Mouse (Mus musculus) heart, postnatal 36 days (tissue): ENCODE measurements at regions not wholly inside any gene's neighbourhood (a gene's known extent, or its start where the extent isn't known, plus 50 kb on each side); places are given as distances from the start of the nearest gene placed in this dataset.

Experiments used
- DNase-seq, 2 experiments: peaks; one replicate each; pipeline ENCODE4 v3.0.0; 2021 to 2022
- intact Hi-C: fragments of 180-260 bp; cut with DNase I; formaldehyde crosslinking; loops from one replicate; pipeline ENCODE4 v1.15.1; 2025

DNA sequence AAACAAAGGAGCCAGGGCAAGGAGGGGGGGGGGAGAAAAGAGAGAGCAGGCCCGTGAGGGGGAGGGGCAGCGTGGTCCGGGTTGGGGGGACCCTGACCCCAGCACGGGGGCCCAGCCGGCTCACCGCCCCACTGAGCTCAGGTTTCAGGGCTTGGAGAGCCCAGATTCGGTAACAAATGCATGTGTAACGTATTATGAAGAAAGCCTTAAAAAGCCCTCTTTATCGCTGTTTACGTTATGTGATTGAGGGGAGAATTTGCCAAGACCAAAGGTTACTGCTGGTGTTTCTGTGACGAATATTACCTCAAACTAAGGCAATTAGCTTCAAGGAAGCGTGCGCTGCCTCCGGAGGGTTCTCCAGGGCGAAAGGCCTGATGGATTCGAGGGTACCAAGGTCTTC, 54.2 kb downstream of the Barx1 start:
- intact Hi-C loops = no loop called here

DNA sequence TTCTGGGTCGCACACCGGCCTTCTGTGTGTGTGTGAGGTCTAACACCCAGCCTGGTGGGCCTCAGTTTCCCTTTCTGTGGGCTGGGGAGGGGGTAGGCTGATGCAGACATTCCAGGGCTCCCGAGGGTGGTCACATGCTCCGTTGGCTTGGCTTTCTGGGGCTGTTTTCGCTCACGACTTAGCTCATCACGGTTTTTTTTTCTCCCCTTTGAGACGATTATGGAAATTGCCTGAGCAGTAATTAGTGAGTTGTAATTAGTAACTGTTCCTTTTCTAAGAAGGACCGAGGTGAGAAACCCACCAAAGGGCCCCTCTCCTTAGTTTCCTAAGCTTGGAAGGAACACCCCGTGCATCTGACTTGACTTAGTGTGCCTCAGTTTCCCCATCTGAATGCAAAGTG, 54.7 kb downstream of the Barx1 start:
- intact Hi-C loops = no loop called here

More for the DNA sequence above, 54.2 kb downstream of the Barx1 start:
- no peak for DNase-seq

DNA sequence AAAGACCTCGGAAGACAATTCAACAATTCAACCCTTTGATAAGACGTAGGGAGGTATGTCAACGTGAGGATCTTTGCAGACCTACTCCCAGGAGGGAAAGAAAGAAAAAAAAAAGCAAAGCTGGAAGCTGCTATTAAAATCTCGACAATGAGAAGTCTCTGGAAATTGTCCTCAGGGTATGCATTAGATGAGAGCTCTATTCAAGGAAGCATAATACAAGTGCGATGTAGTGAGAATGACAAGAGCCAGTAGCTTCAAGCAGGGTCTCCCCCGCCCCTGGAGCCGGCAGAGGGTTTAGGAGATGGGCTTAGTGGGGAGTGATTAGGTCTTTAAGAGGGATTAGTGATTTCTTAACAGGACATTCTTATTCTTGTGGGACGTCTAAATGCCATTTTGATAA, 60.9 kb downstream of the Barx1 start:
- intact Hi-C loops = no loop called here
- no peak for DNase-seq

More for the DNA sequence above, 54.7 kb downstream of the Barx1 start:
- no peak for DNase-seq

DNA sequence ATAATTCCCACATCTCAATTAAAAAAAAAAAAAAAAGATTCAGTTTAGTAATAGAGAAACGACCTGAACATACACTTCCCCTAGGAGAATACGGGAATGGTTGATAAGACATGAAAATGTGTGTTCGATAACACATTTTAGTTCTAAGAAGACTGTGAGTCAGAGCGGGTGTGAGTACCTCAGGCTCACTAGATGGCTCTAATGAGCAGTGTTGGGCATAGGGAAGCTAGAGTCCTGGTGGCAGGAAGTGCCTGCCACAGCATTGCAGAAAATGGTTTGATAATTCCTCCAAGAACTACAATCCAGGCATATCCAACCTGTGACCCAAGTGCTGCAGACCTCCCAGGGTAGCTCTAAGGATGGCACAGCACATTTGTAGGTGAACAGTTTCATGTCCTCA, 63.6 kb downstream of the Barx1 start:
- DNase-seq = no peak

DNA sequence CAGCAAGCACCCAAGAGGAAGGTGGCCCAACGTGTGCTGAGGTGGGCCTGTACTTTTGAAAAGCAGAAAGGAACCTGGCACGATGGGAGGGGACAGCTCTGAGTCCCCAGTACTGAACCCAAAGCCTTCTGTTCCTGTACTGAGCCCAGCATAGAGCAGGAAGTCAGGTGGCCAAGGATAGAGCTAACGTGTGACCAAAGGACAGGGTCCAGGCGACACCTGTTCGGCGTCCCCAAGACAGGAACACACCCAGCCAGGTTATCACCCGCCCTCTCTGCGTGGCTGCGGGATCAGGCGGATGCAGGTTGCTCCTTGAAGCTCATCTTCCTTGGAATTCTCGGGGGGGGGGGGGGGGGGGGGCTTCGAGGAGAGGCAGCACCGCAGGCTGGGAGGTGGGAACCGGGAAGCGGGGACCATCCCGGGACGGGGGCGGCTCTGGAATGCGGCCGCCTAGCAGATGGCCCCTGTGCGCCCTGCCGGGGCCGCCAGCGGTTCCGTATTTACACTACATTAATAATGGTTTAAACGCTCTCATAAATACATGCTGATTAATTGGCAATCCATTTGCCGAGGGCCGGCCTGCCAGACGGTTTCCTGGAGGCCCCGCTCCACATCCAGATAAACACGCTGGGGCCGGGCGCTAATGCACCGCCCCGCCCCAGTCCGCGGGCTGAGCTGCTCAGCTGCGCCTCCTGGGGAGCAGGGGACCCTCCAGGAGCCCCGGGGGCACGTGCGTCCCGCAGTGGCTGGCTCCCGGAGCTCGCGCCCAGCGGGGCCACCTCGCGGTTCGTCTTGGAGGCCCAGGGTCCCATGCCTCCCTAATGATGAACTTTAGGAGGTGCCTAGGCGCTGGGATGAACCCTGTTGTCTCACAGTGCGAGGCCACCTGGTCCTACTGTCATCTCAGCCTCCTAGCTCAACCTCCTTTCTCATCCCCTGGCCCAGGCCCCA, 68.5 kb downstream of the Barx1 start:
- intact Hi-C loops = loop anchor here (5.0 kb wide), 2 partner anchors 71 to 266 kb away; no protein-coding TSS in a partner anchor
- DNase-seq = peak; percentile 10 to 17

More for the DNA sequence above, 63.6 kb downstream of the Barx1 start:
- intact Hi-C loops = no loop called here

DNA sequence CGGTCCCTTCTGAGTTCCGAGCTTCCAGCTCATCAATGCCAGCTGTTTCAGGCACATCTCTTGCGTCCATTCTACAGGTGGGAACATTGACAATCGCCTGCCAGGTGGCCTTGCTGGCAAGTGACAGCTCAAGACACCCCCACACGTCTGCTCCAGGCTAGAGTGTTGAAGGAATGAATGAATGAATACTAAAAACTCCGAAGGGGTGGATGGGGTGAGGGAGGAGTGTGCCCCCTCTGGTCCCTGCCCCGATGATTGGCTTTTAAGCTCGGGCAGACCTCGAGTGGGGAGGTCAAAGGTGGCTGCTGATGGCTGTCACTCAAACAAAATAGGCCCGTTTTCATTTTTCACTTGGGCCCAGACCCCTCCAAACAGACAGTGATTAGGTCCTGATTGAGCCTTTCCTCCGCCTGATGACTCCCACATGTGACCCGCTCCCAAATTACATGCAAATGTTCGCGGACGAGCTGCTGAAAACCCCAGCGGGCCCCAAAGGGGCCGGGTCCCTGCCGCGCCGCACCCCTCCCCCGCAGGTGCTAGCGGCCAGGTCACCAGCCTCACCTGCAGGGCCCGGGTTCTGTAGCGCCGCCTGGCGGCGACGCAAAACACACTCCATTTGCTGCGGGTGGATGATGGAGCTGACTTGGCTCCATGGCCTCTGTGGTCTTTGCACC, 69.5 kb downstream of the Barx1 start:
- peak; percentile 14 to 26 for DNase-seq
- intact Hi-C loops = loop anchor here (1.0 to 5.0 kb wide), 3 partner anchors 70 to 265 kb away; no protein-coding TSS in a partner anchor

DNA sequence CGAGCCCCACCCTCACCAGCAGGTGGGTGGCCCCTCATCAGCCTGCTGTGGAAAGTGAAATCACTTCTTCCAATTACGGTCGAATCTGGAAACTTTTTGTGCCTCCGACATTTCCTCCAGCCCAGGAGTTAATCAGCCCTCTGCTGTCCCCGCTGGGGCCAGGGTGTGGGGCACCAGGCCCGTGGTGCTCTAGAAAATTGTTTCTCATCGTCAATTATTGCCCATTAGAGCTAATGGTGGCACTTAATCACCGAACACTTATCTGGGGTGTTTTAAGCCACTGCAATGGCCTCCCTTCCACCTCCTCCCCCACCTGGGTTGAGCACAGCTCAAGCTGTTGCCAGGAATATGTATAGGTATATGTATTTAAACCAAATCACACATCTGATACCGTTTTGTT, 72.2 kb downstream of the Barx1 start:
- intact Hi-C loops = loop anchor here (5.0 kb wide), 2 partner anchors 67 to 262 kb away; no protein-coding TSS in a partner anchor
- DNase-seq = no peak

DNA sequence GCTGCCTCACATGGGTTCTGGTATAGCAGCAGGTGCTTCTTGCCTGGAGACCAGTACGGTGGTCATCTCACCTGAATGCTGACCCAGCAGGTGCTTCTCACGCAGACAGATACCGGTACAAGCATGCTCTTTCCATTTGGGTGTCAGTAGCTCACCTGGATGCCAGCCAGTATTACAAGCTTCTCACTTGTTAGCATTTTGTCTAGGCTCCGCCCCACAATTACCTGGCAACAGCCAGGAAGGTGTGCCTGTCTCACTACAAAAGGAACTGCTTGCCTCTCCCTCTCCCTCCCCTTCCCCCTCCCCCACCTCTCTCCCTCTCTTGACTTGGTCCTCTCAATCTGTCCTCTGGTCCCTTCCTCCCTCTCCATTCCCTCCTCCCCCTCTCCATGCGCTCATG, 82.8 kb downstream of the Barx1 start:
- intact Hi-C loops = no loop called here

DNA sequence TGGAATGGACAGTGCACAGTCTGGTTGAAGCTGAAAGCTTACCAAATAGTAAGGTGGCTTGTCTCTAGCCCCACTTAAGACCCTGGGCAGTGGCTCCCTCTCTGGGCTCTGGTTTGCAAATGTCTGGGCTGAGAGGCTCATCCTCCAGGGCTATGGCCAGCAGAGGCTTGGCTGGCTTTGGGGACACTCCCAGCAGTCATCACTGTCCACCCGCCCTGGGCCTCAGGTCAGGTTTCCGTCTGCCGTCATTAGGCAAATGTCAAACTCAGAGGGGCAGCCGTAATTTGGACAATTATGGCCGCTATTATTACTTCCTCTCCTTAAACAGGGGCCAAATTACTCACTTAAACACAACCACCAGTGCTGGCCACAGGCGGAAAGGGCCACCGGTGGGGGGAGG, 83.5 kb downstream of the Barx1 start:
- intact Hi-C loops = no loop called here
- DNase-seq = no peak

More for the DNA sequence above, 82.8 kb downstream of the Barx1 start:
- no peak for DNase-seq
